19 mouse cellular contexts compared by ENCODE assay signal in the genomic region with DNA sequence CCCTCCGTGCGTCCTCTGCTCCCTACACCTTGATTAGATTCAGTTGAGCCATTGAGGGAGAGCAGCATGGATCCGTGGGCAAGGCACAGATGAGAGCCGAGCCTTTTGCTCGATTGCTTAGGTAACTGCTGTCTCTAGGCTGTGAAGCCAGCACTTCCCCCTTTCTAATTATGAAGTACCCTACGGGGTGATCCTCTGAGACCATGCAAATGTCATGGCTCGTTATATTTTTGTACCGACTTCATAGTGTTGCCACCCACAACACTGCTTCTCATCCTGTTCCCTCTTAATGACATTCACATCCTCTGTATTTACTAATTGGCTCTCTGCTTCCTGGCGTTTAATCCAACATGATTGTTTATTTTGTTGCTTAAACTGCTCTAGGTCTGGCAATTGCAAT. TPM values are rescaled to one million over a fixed set of nuclear protein-coding genes. Genes with fewer than 3 reads are reported as not detected.
DNase-seq lines count a peak whose midpoint lies in the region; ATAC-seq lines count a peak whose summit lies in the region.
"Had no signal": no experiment of that assay in that cellular context is flagged by ENCODE, and none has a peak within 500 bp of the region (broad histone marks: within the 10 kb centered on the region; RNA-seq: fewer than 3 reads in every experiment).

No protein-coding gene starts in this region.

- peak; percentile 18 to 25 for DNase-seq in layer of hippocampus, postnatal 10 days (ENCODE audit: low spot score in 2 of 2)
- no peak for DNase-seq in layer of hippocampus, adult 8-10 months (ENCODE audit: low spot score in 2 of 2)
- peak; percentile 36 to 46 for DNase-seq in spleen, postnatal 36 days (ENCODE audit: low spot score in 2 of 2)
- no peak for DNase-seq in spleen, postnatal 4 days (ENCODE audit: low spot score in 2 of 2)
- DNase-seq in layer of hippocampus, postnatal 14 days (ENCODE audit: low spot score in 2 of 2): peak; percentile 26 to 33
- no peak for DNase-seq in ovary, postnatal 14 days (ENCODE audit: low spot score)
- DNase-seq: adrenal gland, postnatal 14 days; cerebellum, adult 11-12 months; cerebellum, postnatal 36 days; gastrocnemius, postnatal 36 days; kidney, adult 2 months; kidney, postnatal 14 days; liver, postnatal 0 days; lung, postnatal 14 days; right cerebral cortex, postnatal 25 days; thymus, postnatal 14 days had no signal

- no peak for ATAC-seq in frontal cortex, adult (ENCODE audit: low TSS enrichment)
- ATAC-seq: CD4-positive, CD25-positive, alpha-beta regulatory T cell, adult 4 months; inflammation-experienced regulatory T-cells, adult 6 months; liver, postnatal 0 days had no signal

RNA-seq across cellular contexts. Expression of gene Npffr1, which starts 26.4 kb away (rescaled TPM):
- total RNA-seq in layer of hippocampus, postnatal 10 days (2021): 1 to 10 TPM; 4.1 to 4.5 TPM
- 1 to 10 TPM; 3.4 to 4.2 (median 3.6) TPM for total RNA-seq in layer of hippocampus, adult 8-10 months (2022)
- 1 to 10 TPM; 3.6 to 5.2 TPM for total RNA-seq in layer of hippocampus, postnatal 14 days (2021)
- total RNA-seq: gastrocnemius, postnatal 36 days had no signal

RNA-seq across cellular contexts. Expression of gene Ppa1, which starts 26.7 kb away (rescaled TPM):
- 100 to 1,000 TPM; 117 to 126 TPM for total RNA-seq in layer of hippocampus, postnatal 10 days (2021)
- 100 to 1,000 TPM in 3 of 4 experiments, 10 to 100 TPM in 1; 98.3 to 113 (median 102) TPM for total RNA-seq in layer of hippocampus, adult 8-10 months (2022)
- total RNA-seq in layer of hippocampus, postnatal 14 days (2021): 100 to 1,000 TPM; 102 to 108 TPM

RNA-seq across cellular contexts. Expression of gene Sar1a, which starts 58.4 kb away (rescaled TPM):
- total RNA-seq in layer of hippocampus, postnatal 10 days (2021): 100 to 1,000 TPM; 127 TPM
- total RNA-seq in layer of hippocampus, adult 8-10 months (2022): 100 to 1,000 TPM; 118 to 126 (median 121) TPM
- total RNA-seq in layer of hippocampus, postnatal 14 days (2021): 100 to 1,000 TPM; 118 to 121 TPM

Comparison
In these comparisons a context has a peak if more than half of its experiments do, and no peak if none do; other contexts are left out.
1. DNase-seq: peak in layer of hippocampus, postnatal 10 days (2 of 2), spleen, postnatal 36 days (2 of 2) and layer of hippocampus, postnatal 14 days (2 of 2); none in layer of hippocampus, adult 8-10 months (0 of 2), spleen, postnatal 4 days (0 of 2) and ovary, postnatal 14 days (single experiment).